Mouse (Mus musculus) adrenal gland, postnatal 36 days (tissue): ENCODE results near the gene Gpha2. TPM values are rescaled to one million over a fixed set of nuclear protein-coding genes. Genes with fewer than 3 reads are reported as not detected.
A peak's percentile ranks its signal among the peaks of the same experiment; 100 is the strongest.

ENCODE experiments used
- DNase-seq, 2 experiments: peaks; one replicate each; pipeline ENCODE4 v3.0.0; 2021; ENCODE audit warnings: mixed read lengths in 1 of 2
- microRNA-seq: library from miRNA; unstranded; fragments of <30 nt; microRNA quantifications from one replicate; pipeline ENCODE4 v1.2.0, GENCODE M21; 2021
- total RNA-seq, 2 experiments: library from RNA; stranded (reverse); gene quantifications; 2 replicates each; pipeline ENCODE4 v1.2.3; 2021

The Gpha2 gene
- total RNA-seq, 2 experiments from 2014 or later = 25.5 to 27.9 TPM

- no peak for DNase-seq
These were observed 46.6 kb downstream of the Gpha2 start for GRCm38 (mm10) chr19:6272738-6273137.

- no peak for DNase-seq
These were observed 47.4 kb downstream of the Gpha2 start for GRCm38 (mm10) chr19:6273592-6273991.

GRCm38 (mm10) chr19:6273998-6274608 lies 47.9 kb downstream of the Gpha2 start:
- no peak for DNase-seq

- DNase-seq = no peak
These were observed 49.7 kb downstream of the Gpha2 start for GRCm38 (mm10) chr19:6275740-6276389.

- DNase-seq = peak; percentile 98 to 99
These were observed 50.5 kb downstream of the Gpha2 start, which contains the start of gene Ehd1 for GRCm38 (mm10) chr19:6276426-6277421. Gene Ehd1 (plus strand): TSS chr19:6276725.

Small RNA genes within 50 kb of the gene (microRNA-seq; reads per million reads assigned to microRNA genes)
- gene Mir192 (96.0 reads per million, percentile 52 among the genes with 10 or more reads in this experiment), gene Mir194-2 (79.1 reads per million, percentile 49 among the genes with 10 or more reads in this experiment)

Other genes with a start within 250 kb of the Gpha2 start
- gene Slc22a20, start 240.2 kb upstream of the Gpha2 start, total RNA-seq = not detected
- gene Capn1, start 210.5 kb upstream of the Gpha2 start, total RNA-seq = 10 to 100 TPM; 27.9 to 35.6 TPM
- 10 to 100 TPM; 57.5 to 61.2 TPM for gene Syvn1, start 179.8 kb upstream of the Gpha2 start, total RNA-seq
- 10 to 100 TPM; 58.2 to 58.6 TPM for gene Mrpl49, start 168.6 kb upstream of the Gpha2 start, total RNA-seq
- gene Fau, start 168.5 kb upstream of the Gpha2 start, total RNA-seq = 1,000 to 10,000 TPM; 1,081 to 1,082 TPM
- 10 to 100 TPM; 29.7 to 34.8 TPM for gene Znhit2, start 165.2 kb upstream of the Gpha2 start, total RNA-seq
- 10 to 100 TPM; 22.9 to 42.0 TPM for gene Tm7sf2, start 158.0 kb upstream of the Gpha2 start, total RNA-seq
- gene Vps51, start 149.1 kb upstream of the Gpha2 start, total RNA-seq = 10 to 100 TPM; 51.9 to 59.8 TPM
- not detected for gene Tmem262, start 146.3 kb upstream of the Gpha2 start, total RNA-seq
- under 1 TPM in 1 of 2 experiments, not detected in 1; 0.83 TPM for gene Gm28374, start 144.1 kb upstream of the Gpha2 start, total RNA-seq
- 10 to 100 TPM; 34.2 to 37.4 TPM for gene Zfpl1, start 141.4 kb upstream of the Gpha2 start, total RNA-seq
- 1 to 10 TPM; 1.8 to 2.2 TPM for gene Cdca5, start 141.4 kb upstream of the Gpha2 start, total RNA-seq
- not detected for gene AC131692.1, start 132.0 kb upstream of the Gpha2 start, total RNA-seq
- under 1 TPM in 1 of 2 experiments, not detected in 1; 0.10 TPM for gene Naaladl1, start 120.6 kb upstream of the Gpha2 start, total RNA-seq
- 10 to 100 TPM; 15.4 to 17.7 TPM for gene Sac3d1, start 107.7 kb upstream of the Gpha2 start, total RNA-seq
- 10 to 100 TPM; 29.0 to 29.2 TPM for gene Snx15, start 98.1 kb upstream of the Gpha2 start, total RNA-seq
- gene Batf2, start 85.4 kb upstream of the Gpha2 start, total RNA-seq = 1 to 10 TPM; 1.2 to 2.0 TPM
- 10 to 100 TPM; 80.5 to 81.7 TPM for gene Arl2, start 84.8 kb upstream of the Gpha2 start, total RNA-seq
- gene Majin, start 42.0 kb upstream of the Gpha2 start, total RNA-seq = 1 to 10 TPM; 1.7 TPM
- gene Ppp2r5b, start 9.5 kb downstream of the Gpha2 start, total RNA-seq = 100 to 1,000 TPM in 1 of 2 experiments, 10 to 100 TPM in 1; 83.5 to 129 TPM
- 10 to 100 TPM; 30.7 to 33.3 TPM for gene Atg2a, start 15.3 kb downstream of the Gpha2 start, total RNA-seq
- gene Ehd1, start 50.3 kb downstream of the Gpha2 start, total RNA-seq = 100 to 1,000 TPM; 119 to 188 TPM
- 10 to 100 TPM; 22.6 to 23.5 TPM for gene Cdc42bpg, start 80.1 kb downstream of the Gpha2 start, total RNA-seq
- gene Men1, start 108.6 kb downstream of the Gpha2 start, total RNA-seq = 10 to 100 TPM; 48.7 to 56.3 TPM
- 10 to 100 TPM; 29.9 to 32.2 TPM for gene Map4k2, start 114.8 kb downstream of the Gpha2 start, total RNA-seq
- gene Sf1, start 137.3 kb downstream of the Gpha2 start, total RNA-seq = 100 to 1,000 TPM; 169 to 224 TPM
- 100 to 1,000 TPM in 1 of 2 experiments, 10 to 100 TPM in 1; 75.6 to 124 TPM for gene Pygm, start 158.0 kb downstream of the Gpha2 start, total RNA-seq
- gene Rasgrp2, start 173.0 kb downstream of the Gpha2 start, total RNA-seq = 10 to 100 TPM; 28.7 to 34.4 TPM
- 1 to 10 TPM; 9.2 TPM for gene Nrxn2, start 192.4 kb downstream of the Gpha2 start, total RNA-seq